Mouse (Mus musculus): ENCODE measurements at regions not wholly inside any gene's neighbourhood (a gene's known extent, or its start where the extent isn't known, plus 50 kb on each side); places are given as distances from the start of the nearest gene placed in this dataset.
"Not testable (repeated sequence)": the region's sequence is repeated elsewhere in the genome, so short reads cannot be mapped to it uniquely, and the experiment has no call there.

DNA sequence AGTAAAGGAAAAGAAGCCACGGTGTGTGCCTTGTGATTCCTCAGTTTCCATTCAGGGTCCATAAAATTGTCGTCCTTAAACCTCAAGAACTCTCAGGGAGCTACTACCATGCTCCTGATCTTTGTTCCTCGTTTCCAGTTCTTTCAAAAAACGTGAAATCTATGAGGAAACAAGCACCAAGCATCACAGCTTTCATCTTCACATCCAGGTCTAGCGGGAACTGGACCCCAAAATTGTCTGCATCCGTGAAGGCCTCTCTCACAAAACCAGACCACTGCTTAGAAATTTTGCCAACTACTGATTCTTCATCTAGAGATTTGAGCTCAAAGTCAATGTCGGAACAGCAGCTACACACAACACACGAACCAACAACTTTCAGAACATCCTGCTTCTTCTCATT is 491.0 kb upstream of the Gm9747 start:
- not testable (repeated sequence) for TF ChIP-seq CTCF (IDR thresholded peaks at IDR 0.05; ENCODE audit: borderline replicate concordance, extremely low read depth, insufficient read depth, insufficient read length); POLR2A (IDR thresholded peaks at IDR 0.05; ENCODE audit: borderline replicate concordance, extremely low read depth, insufficient read depth, insufficient read length, poor library complexity, severe bottlenecking)
